Mouse (Mus musculus): ENCODE results near the gene Frk. TPM values are rescaled to one million over a fixed set of nuclear protein-coding genes. Genes with fewer than 3 reads are reported as not detected.
"Not testable (repeated sequence)": the region's sequence is repeated elsewhere in the genome, so short reads cannot be mapped to it uniquely, and the experiment has no call there.

Gene Frk
- polyA plus RNA-seq, 2 experiments = 3.6 to 7.4 TPM

DNA sequence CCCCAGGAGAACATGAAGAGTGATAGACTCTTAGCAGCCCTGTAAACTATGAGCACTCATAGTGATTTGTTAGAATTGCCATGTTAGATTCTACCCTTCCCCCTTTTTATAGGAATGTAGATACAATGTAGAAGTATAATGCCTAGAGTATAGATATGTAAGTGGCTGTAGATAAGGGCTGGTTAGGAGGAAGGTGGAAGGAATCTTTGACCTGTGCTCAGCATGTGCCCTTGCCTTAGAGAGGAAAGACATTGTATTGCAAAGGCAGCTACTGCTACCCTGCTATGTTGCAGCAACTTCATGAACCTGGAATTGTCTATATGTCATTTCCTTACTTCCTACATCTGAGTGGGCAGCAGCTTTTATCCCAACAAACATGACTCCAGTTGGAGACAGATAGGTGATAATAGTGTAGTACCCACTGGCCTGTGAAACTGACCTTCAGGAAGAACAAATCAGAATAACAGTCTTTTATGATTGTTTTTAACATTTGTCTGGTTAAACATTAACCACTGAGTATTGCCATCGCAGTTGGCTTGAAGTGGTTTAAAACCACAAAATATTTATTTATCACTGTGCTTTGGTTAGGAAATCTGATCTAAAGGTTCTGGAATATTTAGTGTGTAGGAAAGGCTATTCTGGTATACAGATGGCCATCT lies 80.4 kb downstream of the Frk start:
- H3K27ac ChIP-seq (replicated peaks; ENCODE audit: low read depth, low read length) = no peak overlapping the region
- H3K27me3 ChIP-seq (ENCODE audit: control insufficient read depth, insufficient read depth, low read length) = no peaks in the 10 kb centered on the region
- H3K9me3 ChIP-seq (ENCODE audit: control insufficient read depth, low read length) = no peaks in the 10 kb centered on the region
- H3K36me3 ChIP-seq (ENCODE audit: control insufficient read depth, insufficient read depth, low read length) = no peaks in the 10 kb centered on the region
- no peak for TF ChIP-seq POLR2A (IDR thresholded peaks at IDR 0.05; ENCODE audit: borderline replicate concordance, extremely low read depth, insufficient read depth, insufficient read length)
- DNase-seq (ENCODE audit: low spot score) (no peak), ATAC-seq (ENCODE audit: low FRiP score, low read depth) (no peak)
- H3K9ac ChIP-seq (ENCODE audit: low read depth, low read length, severe bottlenecking) = no peak overlapping the region
- H3K4me1 ChIP-seq (ENCODE audit: control insufficient read depth, insufficient read depth, low read length) = no peaks in the 10 kb centered on the region
- H3K4me2 ChIP-seq (replicated peaks; ENCODE audit: low read depth, low read length, severe bottlenecking) = no peak overlapping the region
- no peak overlapping the region for H3K4me3 ChIP-seq (replicated peaks; ENCODE audit: low read length)
- 85% methylated on average over 1 of the region's 1 CpGs for WGBS

DNA sequence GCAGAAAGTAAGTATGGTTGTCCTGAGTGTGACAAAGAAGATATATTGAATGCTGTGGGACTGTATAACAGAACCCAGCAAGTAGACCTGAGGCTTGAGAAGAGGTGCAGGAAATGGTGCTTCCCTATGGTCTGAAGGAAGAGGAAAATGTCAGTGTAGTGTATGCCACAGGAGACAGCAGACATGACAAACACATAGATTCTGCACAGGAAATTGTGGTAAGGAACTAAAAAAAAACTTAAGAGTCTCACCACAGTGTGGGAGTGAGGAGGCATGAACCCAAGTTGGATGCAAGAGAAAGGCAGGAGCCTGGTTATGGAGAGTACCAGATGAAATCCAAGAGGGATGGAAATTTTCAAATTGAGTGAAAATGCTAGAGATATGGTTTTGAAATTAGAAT lies 132.3 kb downstream of the Frk start:
- ATAC-seq (ENCODE audit: low FRiP score, low read depth) = no peak
- no peak for TF ChIP-seq POLR2A (IDR thresholded peaks at IDR 0.05; ENCODE audit: borderline replicate concordance, extremely low read depth, insufficient read depth, insufficient read length)

GRCm38 (mm10) chr10:34617216-34617615 lies 134.0 kb downstream of the Frk start:
- H3K4me3 ChIP-seq (replicated peaks; ENCODE audit: low read length) = no peak overlapping the region
- no peaks in the 10 kb centered on the region for H3K9me3 ChIP-seq (ENCODE audit: control insufficient read depth, low read length)
- no peak overlapping the region for H3K4me2 ChIP-seq (replicated peaks; ENCODE audit: low read depth, low read length, severe bottlenecking)
- no peak for TF ChIP-seq POLR2A (IDR thresholded peaks at IDR 0.05; ENCODE audit: borderline replicate concordance, extremely low read depth, insufficient read depth, insufficient read length)
- H3K36me3 ChIP-seq (ENCODE audit: control insufficient read depth, insufficient read depth, low read length) = no peaks in the 10 kb centered on the region
- no peak overlapping the region for H3K27ac ChIP-seq (replicated peaks; ENCODE audit: low read depth, low read length)
- ATAC-seq (ENCODE audit: low FRiP score, low read depth) = no peak
- no peaks in the 10 kb centered on the region for H3K4me1 ChIP-seq (ENCODE audit: control insufficient read depth, insufficient read depth, low read length)
- H3K27me3 ChIP-seq (ENCODE audit: control insufficient read depth, insufficient read depth, low read length) = no peaks in the 10 kb centered on the region
- no peak for DNase-seq (ENCODE audit: low spot score)
- 55% methylated on average over 2 of the region's 2 CpGs for WGBS
- H3K9ac ChIP-seq (ENCODE audit: low read depth, low read length, severe bottlenecking) = no peak overlapping the region

More for the DNA sequence above, 132.3 kb downstream of the Frk start:
- Histone ChIP-seq H3K27ac (replicated peaks; ENCODE audit: low read depth, low read length) (no peak overlapping the region), H3K4me3 (replicated peaks; ENCODE audit: low read length) (no peak overlapping the region), H3K27me3 (ENCODE audit: control insufficient read depth, insufficient read depth, low read length) (no peaks in the 10 kb centered on the region), H3K36me3 (ENCODE audit: control insufficient read depth, insufficient read depth, low read length) (no peaks in the 10 kb centered on the region), H3K9me3 (ENCODE audit: control insufficient read depth, low read length) (no peaks in the 10 kb centered on the region), H3K9ac (ENCODE audit: low read depth, low read length, severe bottlenecking) (no peak overlapping the region), H3K4me1 (ENCODE audit: control insufficient read depth, insufficient read depth, low read length) (no peaks in the 10 kb centered on the region), H3K4me2 (replicated peaks; ENCODE audit: low read depth, low read length, severe bottlenecking) (no peak overlapping the region)
- DNase-seq (ENCODE audit: low spot score) = no peak

DNA sequence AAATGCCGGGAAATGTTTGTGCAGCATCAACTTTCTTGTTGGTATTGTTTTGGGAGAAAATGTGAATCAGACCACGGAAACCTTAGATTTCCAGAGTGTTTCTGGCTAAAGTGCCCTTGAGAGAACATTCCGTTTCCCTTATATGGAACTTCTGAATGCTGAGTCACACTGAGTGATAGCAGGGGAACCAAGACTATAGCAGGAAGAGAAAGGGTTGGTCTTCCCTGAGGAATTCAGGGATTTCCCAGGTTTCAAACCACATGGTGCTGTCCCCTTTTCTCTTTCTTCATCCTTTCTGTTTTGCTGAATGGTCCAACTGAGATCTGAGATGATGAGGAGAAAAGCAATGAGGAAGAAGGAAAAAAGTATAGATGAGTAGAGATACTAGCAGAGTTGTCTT lies 135.3 kb downstream of the Frk start:
- no peak for TF ChIP-seq POLR2A (IDR thresholded peaks at IDR 0.05; ENCODE audit: borderline replicate concordance, extremely low read depth, insufficient read depth, insufficient read length)
- Histone ChIP-seq H3K4me2 (replicated peaks; ENCODE audit: low read depth, low read length, severe bottlenecking) (no peak overlapping the region), H3K9ac (ENCODE audit: low read depth, low read length, severe bottlenecking) (no peak overlapping the region), H3K4me3 (replicated peaks; ENCODE audit: low read length) (no peak overlapping the region), H3K36me3 (ENCODE audit: control insufficient read depth, insufficient read depth, low read length) (no peaks in the 10 kb centered on the region), H3K27me3 (ENCODE audit: control insufficient read depth, insufficient read depth, low read length) (no peaks in the 10 kb centered on the region), H3K27ac (replicated peaks; ENCODE audit: low read depth, low read length) (no peak overlapping the region), H3K9me3 (ENCODE audit: control insufficient read depth, low read length) (no peaks in the 10 kb centered on the region), H3K4me1 (ENCODE audit: control insufficient read depth, insufficient read depth, low read length) (no peaks in the 10 kb centered on the region)
- DNase-seq (ENCODE audit: low spot score) (no peak), ATAC-seq (ENCODE audit: low FRiP score, low read depth) (no peak)
- WGBS = 74% methylated on average over 3 of the region's 3 CpGs

GRCm38 (mm10) chr10:34620540-34620939 lies 137.3 kb downstream of the Frk start:
- not testable (repeated sequence) for H3K36me3 ChIP-seq (ENCODE audit: control insufficient read depth, insufficient read depth, low read length); H3K4me1 ChIP-seq (ENCODE audit: control insufficient read depth, insufficient read depth, low read length); H3K4me2 ChIP-seq (replicated peaks; ENCODE audit: low read depth, low read length, severe bottlenecking); H3K4me3 ChIP-seq (replicated peaks; ENCODE audit: low read length); DNase-seq (ENCODE audit: low spot score); H3K9me3 ChIP-seq (ENCODE audit: control insufficient read depth, low read length); H3K27ac ChIP-seq (replicated peaks; ENCODE audit: low read depth, low read length); H3K9ac ChIP-seq (ENCODE audit: low read depth, low read length, severe bottlenecking); ATAC-seq (ENCODE audit: low FRiP score, low read depth); H3K27me3 ChIP-seq (ENCODE audit: control insufficient read depth, insufficient read depth, low read length)
- WGBS = 82% methylated on average over 8 of the region's 8 CpGs

DNA sequence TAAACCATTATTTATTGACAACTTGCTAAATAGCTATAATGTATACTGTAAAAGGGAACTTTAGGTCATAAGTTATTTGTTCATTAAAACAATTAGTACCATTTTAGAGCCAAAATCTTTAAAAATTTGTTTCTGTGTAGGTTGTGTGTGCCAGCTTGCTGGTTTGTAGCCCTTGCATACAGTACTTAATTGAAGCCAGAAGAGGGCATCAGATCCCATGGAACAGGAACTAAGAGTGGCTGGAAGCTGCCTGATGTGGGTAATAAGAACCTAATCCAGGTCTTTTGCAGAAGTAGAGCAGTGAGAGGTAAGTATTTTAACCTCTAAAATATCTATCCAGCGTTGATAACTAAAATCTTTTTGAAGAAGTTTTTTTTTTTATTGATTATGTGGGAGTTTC lies 155.0 kb downstream of the Frk start:
- Histone ChIP-seq H3K9me3 (ENCODE audit: control insufficient read depth, low read length) (no peaks in the 10 kb centered on the region), H3K27ac (replicated peaks; ENCODE audit: low read depth, low read length) (no peak overlapping the region), H3K27me3 (ENCODE audit: control insufficient read depth, insufficient read depth, low read length) (no peaks in the 10 kb centered on the region), H3K36me3 (ENCODE audit: control insufficient read depth, insufficient read depth, low read length) (no peaks in the 10 kb centered on the region), H3K4me2 (replicated peaks; ENCODE audit: low read depth, low read length, severe bottlenecking) (no peak overlapping the region), H3K4me3 (replicated peaks; ENCODE audit: low read length) (no peak overlapping the region), H3K4me1 (ENCODE audit: control insufficient read depth, insufficient read depth, low read length) (no peaks in the 10 kb centered on the region), H3K9ac (ENCODE audit: low read depth, low read length, severe bottlenecking) (no peak overlapping the region)
- ATAC-seq (ENCODE audit: low FRiP score, low read depth) (no peak), DNase-seq (ENCODE audit: low spot score) (no peak)
- no peak for TF ChIP-seq POLR2A (IDR thresholded peaks at IDR 0.05; ENCODE audit: borderline replicate concordance, extremely low read depth, insufficient read depth, insufficient read length)
- WGBS = 74% methylated on average over 1 of the region's 1 CpGs

Other genes with a start within 250 kb of the Frk start
- gene Tspyl1, start 201.2 kb upstream of the Frk start, polyA plus RNA-seq (2012; rRNA removed) = 39.6 and 40.7 TPM in 2 replicates
- gene Tspyl1, start 201.2 kb upstream of the Frk start, polyA plus RNA-seq (2014; fragmentation: Nextera tagmentation; extraction: Ambion mirVana) = 44.4 and 51.5 TPM in 2 replicates
- 13.4 and 13.8 TPM in 2 replicates for gene Tspyl4, start 186.0 kb upstream of the Frk start, polyA plus RNA-seq (2012; rRNA removed)
- gene Tspyl4, start 186.0 kb upstream of the Frk start, polyA plus RNA-seq (2014; fragmentation: Nextera tagmentation; extraction: Ambion mirVana) = 7.5 and 11.6 TPM in 2 replicates
- gene Col10a1, start 93.4 kb upstream of the Frk start, polyA plus RNA-seq (2012; rRNA removed) = 165 and 175 TPM in 2 replicates
- 15.7 and 17.6 TPM in 2 replicates for gene Col10a1, start 93.4 kb upstream of the Frk start, polyA plus RNA-seq (2014; fragmentation: Nextera tagmentation; extraction: Ambion mirVana)
- gene Nt5dc1, start 64.8 kb upstream of the Frk start, polyA plus RNA-seq (2012; rRNA removed) = 5.5 and 6.0 TPM in 2 replicates
- 11.1 and 11.5 TPM in 2 replicates for gene Nt5dc1, start 64.8 kb upstream of the Frk start, polyA plus RNA-seq (2014; fragmentation: Nextera tagmentation; extraction: Ambion mirVana)

Data from limb, embryonic 14.5 days (tissue).